26 mouse cellular contexts compared by ENCODE assay signal in the genomic region with DNA sequence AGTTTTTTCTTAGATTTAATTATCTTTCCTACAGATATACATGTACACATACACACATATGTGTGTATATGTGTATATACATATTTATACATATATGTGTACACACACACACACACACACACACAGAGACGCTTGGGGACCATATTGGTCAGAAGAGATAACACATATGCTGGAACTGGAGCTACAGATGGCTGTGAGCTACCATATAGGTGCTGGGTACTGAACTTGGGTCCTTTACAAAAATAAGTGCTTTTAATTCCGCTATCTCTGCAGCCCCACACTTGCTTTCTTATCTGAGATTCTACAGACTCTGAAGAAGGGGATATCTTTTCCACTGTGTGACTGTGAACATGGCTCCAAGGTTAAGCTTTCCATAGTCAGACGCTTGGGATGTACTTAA.
"Had no signal": no experiment of that assay in that cellular context is flagged by ENCODE, and none has a peak within 500 bp of the region (broad histone marks: within the 10 kb centered on the region; RNA-seq: fewer than 3 reads in every experiment).

No protein-coding gene starts in this region.

- ATAC-seq: forebrain, postnatal 0 days; hindbrain, embryonic 16.5 days; inflammation-experienced regulatory T-cells, adult 6 months; intestine, embryonic 15.5 days; intestine, postnatal 0 days had no signal

- H3K36me3 ChIP-seq: heart, embryonic 13.5 days; heart, embryonic 15.5 days; hindbrain, embryonic 10.5 days; hindbrain, embryonic 12.5 days; intestine, embryonic 15.5 days; limb, embryonic 13.5 days; limb, embryonic 15.5 days had no signal

- H3K9me3 ChIP-seq: heart, embryonic 13.5 days; heart, embryonic 15.5 days; hindbrain, embryonic 10.5 days; hindbrain, embryonic 12.5 days; intestine, embryonic 15.5 days; limb, embryonic 13.5 days; limb, embryonic 15.5 days had no signal

- DNase-seq: forebrain, postnatal 0 days; gastrocnemius, postnatal 14 days; gastrocnemius, postnatal 36 days; heart, adult 11 months; heart, adult 2 months; heart, postnatal 14 days; heart, postnatal 4 days; kidney, adult 18-20 months; kidney, adult 8-10 months; kidney, postnatal 10 days; kidney, postnatal 25 days; kidney, postnatal 4 days had no signal

- H3K27me3 ChIP-seq: heart, embryonic 13.5 days; heart, embryonic 15.5 days; hindbrain, embryonic 12.5 days; intestine, embryonic 15.5 days; limb, embryonic 13.5 days; limb, embryonic 15.5 days had no signal

- H3K4me3 ChIP-seq: heart, adult 2 months; heart, embryonic 13.5 days; heart, embryonic 15.5 days; hindbrain, embryonic 10.5 days; hindbrain, embryonic 12.5 days; intestine, embryonic 15.5 days; layer of hippocampus, adult 2 months; left cerebral cortex, adult 2 months; limb, embryonic 13.5 days; limb, embryonic 15.5 days had no signal

- H3K27ac ChIP-seq: heart, adult 2 months; heart, embryonic 13.5 days; heart, embryonic 15.5 days; hindbrain, embryonic 10.5 days; hindbrain, embryonic 12.5 days; hindbrain, embryonic 14.5 days; intestine, embryonic 15.5 days; layer of hippocampus, adult 2 months; left cerebral cortex, adult 2 months; limb, embryonic 13.5 days; limb, embryonic 15.5 days had no signal

- H3K4me2 ChIP-seq: heart, embryonic 11.5 days; heart, embryonic 13.5 days; heart, embryonic 15.5 days; hindbrain, embryonic 12.5 days; hindbrain, embryonic 14.5 days; intestine, embryonic 15.5 days; limb, embryonic 13.5 days; limb, embryonic 15.5 days had no signal

- H3K9ac ChIP-seq: forebrain, postnatal 0 days; heart, embryonic 13.5 days; heart, embryonic 15.5 days; hindbrain, embryonic 12.5 days; hindbrain, embryonic 14.5 days; intestine, embryonic 15.5 days; limb, embryonic 13.5 days; limb, embryonic 15.5 days had no signal
